8 mouse cellular contexts compared by ENCODE assay signal in the genomic region with DNA sequence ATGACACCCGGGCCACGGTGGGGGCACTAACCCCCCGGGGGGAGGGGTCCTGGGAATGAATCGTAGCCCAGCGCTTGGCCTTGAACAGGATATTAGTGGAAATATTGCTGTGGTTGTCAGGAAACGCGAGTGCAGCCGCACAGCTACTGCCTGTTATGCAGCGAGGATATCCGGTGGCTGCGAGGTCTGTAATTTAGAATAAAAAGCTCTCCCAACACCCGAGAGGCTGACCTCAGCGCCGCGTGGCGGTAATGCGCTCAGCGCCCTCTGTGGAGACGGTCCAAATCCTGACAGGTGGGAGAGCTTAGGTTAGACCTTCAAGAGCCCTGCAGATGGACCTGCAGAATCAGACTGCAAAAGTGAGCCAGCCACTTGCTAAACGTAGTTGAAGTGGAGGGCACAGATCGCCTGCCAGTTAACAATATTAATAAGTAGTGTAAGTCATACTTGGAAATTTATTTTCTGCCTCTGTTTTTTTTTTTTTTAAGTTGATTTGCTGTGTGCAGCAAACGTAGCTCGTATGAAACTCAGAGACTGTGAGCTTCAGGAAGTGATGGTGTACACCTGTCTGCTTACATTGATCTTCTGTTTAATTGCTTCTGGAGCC. TPM values are rescaled to one million over a fixed set of nuclear protein-coding genes. Genes with fewer than 3 reads are reported as not detected.
DNase-seq lines count a peak whose midpoint lies in the region; ATAC-seq and TF ChIP-seq lines count a peak whose summit lies in the region.

No protein-coding gene starts in this region.

- 1% methylated on average over 23 of the region's 23 CpGs for WGBS in kidney, embryonic 14.5 days
- 4% methylated on average over 23 of the region's 23 CpGs for WGBS in liver, embryonic 11.5 days
- 3% methylated on average over 23 of the region's 23 CpGs for WGBS in midbrain, postnatal 0 days

- TF ChIP-seq CTCF in MEL (IDR thresholded peaks at IDR 0.05 in 2 of 3, conservative IDR thresholded peaks at IDR 0.05 in 1 of 3; ENCODE audit: control insufficient read depth in 1 of 3, insufficient read depth in 1 of 3, low read depth in 2 of 3, low read length in 3 of 3, poor library complexity in 1 of 3, severe bottlenecking in 1 of 3), result peak in 2 of 3 experiments; percentile 14 to 30; a peak in 1 of 6 replicates
- no peak for TF ChIP-seq CTCF in embryonic fibroblast, embryonic 13.5 days (IDR thresholded peaks at IDR 0.05; ENCODE audit: borderline replicate concordance, insufficient read depth, low read length)
- TF ChIP-seq CTCF in midbrain, postnatal 0 days (IDR thresholded peaks at IDR 0.05), result peak; percentile 44

- H3K27me3 ChIP-seq in kidney, embryonic 14.5 days (ENCODE audit: control insufficient read depth, insufficient read depth, low read length), result no peaks in the 10 kb centered on the region
- no peaks in the 10 kb centered on the region for H3K27me3 ChIP-seq in MEL (ENCODE audit: control insufficient read depth in 1 of 2, insufficient read depth in 2 of 2, low read length in 2 of 2)
- H3K27me3 ChIP-seq in liver, embryonic 11.5 days (replicated peaks; ENCODE audit: control insufficient read depth, insufficient read depth, low read length), result no peaks in the 10 kb centered on the region
- no peaks in the 10 kb centered on the region for H3K27me3 ChIP-seq in midbrain, postnatal 0 days (ENCODE audit: insufficient read depth, low read length)

- peak overlapping the region; percentile 91 for H3K4me2 ChIP-seq in kidney, embryonic 14.5 days (replicated peaks; ENCODE audit: low read depth, low read length)
- peak overlapping the region; percentile 98 for H3K4me2 ChIP-seq in liver, embryonic 11.5 days
- peak overlapping the region; percentile 86 for H3K4me2 ChIP-seq in midbrain, postnatal 0 days (ENCODE audit: low read depth, low read length, poor library complexity, severe bottlenecking)

- H3K9ac ChIP-seq in kidney, embryonic 14.5 days (ENCODE audit: low read depth, low read length), result peak overlapping the region; percentile 65
- H3K9ac ChIP-seq in MEL (ENCODE audit: control insufficient read depth, low read depth, low read length, poor library complexity, severe bottlenecking), result peak overlapping the region; percentile 92
- peak overlapping the region; percentile 93 for H3K9ac ChIP-seq in liver, embryonic 11.5 days (ENCODE audit: low read depth, low read length)
- peak overlapping the region; percentile 96 for H3K9ac ChIP-seq in midbrain, postnatal 0 days (replicated peaks; ENCODE audit: low read length, poor library complexity, severe bottlenecking)

- peak overlapping the region; percentile 76 for H3K27ac ChIP-seq in kidney, embryonic 14.5 days (ENCODE audit: low read depth, low read length)
- peak overlapping the region; percentile 91 for H3K27ac ChIP-seq in MEL (ENCODE audit: control insufficient read depth, low read depth, low read length)
- no peak overlapping the region for H3K27ac ChIP-seq in embryonic fibroblast, embryonic 13.5 days (ENCODE audit: insufficient read depth, low read length)
- peak overlapping the region; percentile 92 for H3K27ac ChIP-seq in liver, embryonic 11.5 days (ENCODE audit: low read depth, low read length)
- peak overlapping the region; percentile 88 for H3K27ac ChIP-seq in midbrain, postnatal 0 days (ENCODE audit: low read depth, low read length)

- H3K36me3 ChIP-seq in kidney, embryonic 14.5 days (ENCODE audit: control insufficient read depth, insufficient read depth, low read length), result no peaks in the 10 kb centered on the region
- peaks cover 0 to 47% of the 10 kb centered on the region in 2 experiments; a peak in 2 of 4 replicates for H3K36me3 ChIP-seq in MEL (ENCODE audit: control insufficient read depth in 1 of 2, insufficient read depth in 2 of 2, low read length in 2 of 2)
- H3K36me3 ChIP-seq in liver, embryonic 11.5 days (ENCODE audit: control insufficient read depth, insufficient read depth, low read length), result no peaks in the 10 kb centered on the region
- H3K36me3 ChIP-seq in midbrain, postnatal 0 days (ENCODE audit: insufficient read depth, low read length), result no peaks in the 10 kb centered on the region

- no peak; a peak in 1 of 4 replicates for TF ChIP-seq POLR2A in MEL (IDR thresholded peaks at IDR 0.05; ENCODE audit: control insufficient read depth in 1 of 2, insufficient read depth in 1 of 2, low read depth in 1 of 2, low read length in 2 of 2, poor library complexity in 1 of 2)
- TF ChIP-seq POLR2A in embryonic fibroblast, embryonic 13.5 days (IDR thresholded peaks at IDR 0.05; ENCODE audit: low read depth, low read length), result no peak

- peaks cover 12% of the 10 kb centered on the region; the same call in 1 of the 2 replicates for H3K4me1 ChIP-seq in kidney, embryonic 14.5 days (ENCODE audit: control insufficient read depth, insufficient read depth, low read length)
- peaks cover 18 to 32% of the 10 kb centered on the region in 2 experiments for H3K4me1 ChIP-seq in MEL (ENCODE audit: control insufficient read depth in 1 of 2, insufficient read depth in 2 of 2, low read length in 2 of 2)
- H3K4me1 ChIP-seq in embryonic fibroblast, embryonic 13.5 days (ENCODE audit: control insufficient read depth, insufficient read depth, low read length), result no peaks in the 10 kb centered on the region
- H3K4me1 ChIP-seq in liver, embryonic 11.5 days (replicated peaks; ENCODE audit: control insufficient read depth, insufficient read depth, low read length), result peaks cover 35% of the 10 kb centered on the region
- peaks cover 6% of the 10 kb centered on the region; the same call in 1 of the 2 replicates for H3K4me1 ChIP-seq in midbrain, postnatal 0 days (ENCODE audit: insufficient read depth, low read length)

- no peak for TF ChIP-seq EP300 in MEL (IDR thresholded peaks at IDR 0.05; ENCODE audit: low read depth in 1 of 2, low read length in 2 of 2)

- ATAC-seq in kidney, embryonic 14.5 days (ENCODE audit: low FRiP score, low TSS enrichment), result peak; percentile 54
- peak; percentile 71 to 73 for ATAC-seq in hematopoietic stem cell, adult 5-6 weeks (replicated peaks in 1 of 2; ENCODE audit: insufficient read depth in 1 of 2, low FRiP score in 2 of 2, low TSS enrichment in 1 of 2, low read depth in 1 of 2, poor library complexity in 2 of 2, severe bottlenecking in 2 of 2)
- peak; percentile 49 for ATAC-seq in liver, embryonic 11.5 days (replicated peaks; ENCODE audit: low FRiP score)
- ATAC-seq in midbrain, postnatal 0 days (ENCODE audit: low FRiP score), result peak; percentile 64

- H3K79me2 ChIP-seq in MEL (ENCODE audit: control insufficient read depth, insufficient read depth, low read length, poor library complexity), result peaks cover 28% of the 10 kb centered on the region

- no peak; the same call in 1 of the 2 replicates for TF ChIP-seq RAD21 in MEL (IDR thresholded peaks at IDR 0.05; ENCODE audit: low read depth, low read length)

- no peak for DNase-seq in kidney, adult 9 months
- peak; percentile 81 for DNase-seq in MEL (ENCODE audit: low read depth, low spot score)
- no peak for DNase-seq in liver, embryonic 11.5 days (ENCODE audit: low spot score)
- DNase-seq in midbrain, postnatal 0 days (ENCODE audit: low spot score), result peak; percentile 69
- DNase-seq in yolk sac, embryonic 10.5 days (ENCODE audit: low spot score), result no peak

- peak overlapping the region; percentile 92 for H3K4me3 ChIP-seq in kidney, embryonic 14.5 days (ENCODE audit: low read length)
- peak overlapping the region; percentile 56 to 70 for H3K4me3 ChIP-seq in MEL (ENCODE audit: control insufficient read depth in 1 of 2, insufficient read depth in 1 of 2, low read depth in 2 of 2, low read length in 2 of 2)
- H3K4me3 ChIP-seq in embryonic fibroblast, embryonic 13.5 days (ENCODE audit: insufficient read depth, low read length), result peak overlapping the region; percentile 61
- peak overlapping the region; percentile 85 for H3K4me3 ChIP-seq in liver, embryonic 11.5 days (ENCODE audit: low read depth, low read length)
- H3K4me3 ChIP-seq in midbrain, postnatal 0 days (ENCODE audit: low read depth, low read length), result peak overlapping the region; percentile 96

- no peaks in the 10 kb centered on the region for H3K9me3 ChIP-seq in kidney, embryonic 14.5 days (ENCODE audit: control insufficient read depth, low read length)
- no peaks in the 10 kb centered on the region for H3K9me3 ChIP-seq in MEL (replicated peaks; ENCODE audit: insufficient read depth, low read length)
- no peaks in the 10 kb centered on the region for H3K9me3 ChIP-seq in liver, embryonic 11.5 days (ENCODE audit: control insufficient read depth, low read length)
- no peaks in the 10 kb centered on the region for H3K9me3 ChIP-seq in midbrain, postnatal 0 days (ENCODE audit: low read length)

TF ChIP-seq in MEL, 35 proteins besides CTCF, POLR2A, EP300 and RAD21 (continues in another document):
- TF ChIP-seq UBTF (IDR thresholded peaks at IDR 0.05; ENCODE audit: borderline replicate concordance, insufficient read depth, low read depth, low read length), result 0 out of 2 replicates have a peak, but pooled peaks have one; percentile 77
- TF ChIP-seq MAX (IDR thresholded peaks at IDR 0.05; ENCODE audit: low read length), result peak; percentile 8; the same call in 1 of the 2 replicates
- TF ChIP-seq GABPA (IDR thresholded peaks at IDR 0.05; ENCODE audit: low read depth, low read length), result no peak
- peak; percentile 9; the same call in 1 of the 2 replicates for TF ChIP-seq ETS1 (IDR thresholded peaks at IDR 0.05; ENCODE audit: low read depth, low read length)
- TF ChIP-seq GATA1 (IDR thresholded peaks at IDR 0.05; ENCODE audit: low read depth, low read length), result no peak
- TF ChIP-seq CHD1 (IDR thresholded peaks at IDR 0.05; ENCODE audit: low read depth, low read length), result no peak
- TF ChIP-seq MYC (IDR thresholded peaks at IDR 0.05; ENCODE audit: low read depth, low read length), result peak; percentile 79
- no peak for TF ChIP-seq RCOR1 (IDR thresholded peaks at IDR 0.05; ENCODE audit: low read depth, low read length)
- no peak for TF ChIP-seq E2F4 (IDR thresholded peaks at IDR 0.05; ENCODE audit: borderline replicate concordance, low read depth, low read length)
- peak; percentile 55 for TF ChIP-seq SIN3A (IDR thresholded peaks at IDR 0.05; ENCODE audit: low read length)
- no peak for TF ChIP-seq BHLHE40 (IDR thresholded peaks at IDR 0.05; ENCODE audit: borderline replicate concordance, low read depth, low read length)
- TF ChIP-seq TBP (IDR thresholded peaks at IDR 0.05; ENCODE audit: low read depth, low read length), result peak; percentile 53; the same call in 1 of the 2 replicates

RNA-seq across cellular contexts. Expression of gene Tmem131l, which starts 0.6 kb away (rescaled TPM):
- polyA plus RNA-seq in kidney, embryonic 14.5 days (2014; fragmentation: Nextera tagmentation; extraction: Ambion mirVana), result 45.3 and 53.1 TPM in 2 replicates
- 9.6 and 10.9 TPM in 2 replicates for total RNA-seq in MEL (2012; rRNA removed)
- 10 to 100 TPM in 1 of 2 experiments, not detected in 1; 39.6 TPM for polyA plus RNA-seq in MEL (2012; ENCODE audit: insufficient read depth in 1 of 2, insufficient read length in 2 of 2, low read depth in 1 of 2, low replicate concordance in 2 of 2, missing spikeins in 1 of 2)
- polyA plus RNA-seq in embryonic fibroblast, embryonic 13.5 days (2011; ENCODE audit: insufficient read length, low read depth, missing spikeins), result 11.6 and 22.6 TPM in 2 replicates
- total RNA-seq in hematopoietic stem cell, adult 5-6 weeks (2017), result 55.8 and 61.3 TPM in 2 replicates
- polyA plus RNA-seq in liver, embryonic 11.5 days (2014; fragmentation: Nextera tagmentation; extraction: Ambion mirVana), result 35.7 and 37.9 TPM in 2 replicates
- 37.3 and 37.7 TPM in 2 replicates for total RNA-seq in midbrain, postnatal 0 days (2014; rRNA removed)
- polyA plus RNA-seq in midbrain, postnatal 0 days (2015; fragmentation: Nextera tagmentation; extraction: Ambion mirVana), result 16.1 and 22.5 TPM in 2 replicates

Comparison
In these comparisons a context has a peak if more than half of its experiments do, and no peak if none do; other contexts are left out.
1. DNase-seq: peak in MEL (single experiment) and midbrain, postnatal 0 days (single experiment); none in kidney, adult 9 months (single experiment), liver, embryonic 11.5 days (single experiment) and yolk sac, embryonic 10.5 days (single experiment).
2. Peak in every context shown above with its lines, with median percentiles within 50 percentile points of each other: ATAC-seq, H3K4me2 ChIP-seq, H3K4me3 ChIP-seq and H3K9ac ChIP-seq.